Mouse (Mus musculus) right cerebral cortex, postnatal 36 days (tissue): ENCODE measurements around the gene Mycbpap.

Experiments
- DNase-seq, 2 experiments: peaks; one replicate each; pipeline ENCODE4 v3.0.0; 2022; ENCODE audit warnings: low spot score in 2 of 2, mixed read lengths in 1 of 2

The Mycbpap gene

DNA sequence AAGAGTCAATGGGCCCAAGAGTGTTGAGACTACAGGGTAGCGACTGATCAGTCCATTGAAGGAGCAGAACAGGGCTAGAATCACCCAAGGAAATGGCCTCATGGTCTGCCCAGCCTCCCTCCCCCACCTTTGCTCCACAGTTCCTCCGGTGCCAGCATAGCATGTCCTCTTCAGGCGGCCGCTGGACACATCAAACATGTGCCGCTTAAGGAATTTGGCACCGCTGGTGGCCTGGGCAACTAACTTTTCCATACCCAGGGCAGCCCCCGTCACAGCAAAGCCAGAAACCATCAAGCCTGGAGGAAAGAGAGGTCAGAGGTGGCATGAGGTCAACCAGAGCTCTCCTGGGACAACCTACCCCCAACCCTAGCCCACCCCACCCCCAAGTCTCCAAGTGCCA is 39.6 kb downstream of the Mycbpap start:
- DNase-seq = no peak

DNA sequence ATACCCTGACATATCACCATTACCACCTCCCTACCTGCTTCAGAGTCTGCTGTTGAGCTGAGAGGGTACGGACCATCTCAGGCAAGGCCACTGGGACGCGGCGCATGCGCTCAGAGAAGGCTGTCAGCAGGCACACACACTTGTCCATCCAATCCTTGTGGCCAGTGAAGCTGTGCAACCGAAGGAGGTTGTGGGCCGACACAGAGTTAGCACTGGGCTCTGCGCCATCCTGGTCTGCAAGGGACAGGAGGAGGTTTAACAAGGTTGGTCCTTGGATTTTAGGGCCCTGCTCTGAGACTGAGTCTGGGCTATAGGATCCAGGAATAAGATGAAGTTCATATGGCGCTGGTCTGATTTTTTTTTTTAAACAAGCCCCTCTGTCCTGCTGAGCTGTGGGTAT is 41.2 kb downstream of the Mycbpap start:
- DNase-seq = no peak

DNA sequence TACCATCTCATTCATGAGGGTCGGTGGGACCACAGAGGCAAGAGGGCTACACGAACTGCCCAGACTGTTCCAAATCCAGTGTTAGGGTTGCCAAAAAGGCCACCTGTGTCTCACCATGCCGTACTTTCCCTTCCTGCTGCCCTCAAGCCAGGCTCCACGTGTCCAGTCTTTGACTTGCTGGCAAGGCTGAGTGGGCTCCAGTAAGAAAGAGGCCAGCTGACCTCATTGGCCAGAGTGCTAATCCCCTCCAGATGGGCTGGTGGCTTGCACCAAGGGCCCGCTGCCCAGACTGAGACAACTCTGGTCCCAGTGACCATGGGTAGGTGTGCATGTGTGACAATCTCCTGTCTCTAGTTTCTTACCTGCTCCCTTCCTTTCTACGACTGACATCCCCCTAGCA is 43.9 kb downstream of the Mycbpap start:
- DNase-seq = no peak

DNA sequence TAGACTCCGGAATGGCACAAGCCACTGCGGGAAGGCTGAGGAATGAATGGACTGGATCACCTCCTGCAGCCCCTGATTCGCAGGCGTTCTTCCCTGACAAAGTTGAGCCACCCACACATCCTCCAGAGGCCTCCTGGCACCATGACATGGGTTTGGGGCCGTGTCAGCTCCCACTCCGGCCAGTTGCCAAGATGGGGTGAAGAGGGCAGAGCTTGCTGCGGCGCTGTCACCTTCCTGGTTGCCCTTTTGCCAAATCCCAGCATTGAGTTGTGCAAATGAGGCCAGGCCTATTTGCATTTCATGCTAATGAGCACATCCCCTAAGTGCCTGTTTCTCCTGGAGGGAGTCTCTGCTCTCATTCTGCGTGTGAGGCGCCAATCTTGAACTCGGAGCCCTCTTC is 45.8 kb downstream of the Mycbpap start:
- DNase-seq = no peak

DNA sequence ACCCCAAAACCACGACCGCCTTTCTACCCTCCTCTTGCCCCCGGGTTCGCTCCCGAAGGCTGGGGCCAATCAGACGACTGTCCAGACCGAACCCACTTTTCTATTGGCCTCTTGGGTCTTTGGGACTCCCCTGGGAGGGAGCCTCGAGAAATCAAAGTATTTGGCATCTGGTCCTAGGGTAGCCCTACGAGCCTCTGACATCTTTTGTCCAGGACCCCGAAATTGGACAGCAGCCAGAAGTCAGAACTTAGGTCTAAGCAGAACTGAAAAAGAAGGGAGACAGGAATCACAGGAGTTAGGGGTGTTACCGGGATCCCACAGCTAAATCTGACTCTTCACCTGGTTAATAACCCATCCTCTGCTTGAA is 47.0 kb downstream of the Mycbpap start:
- no peak for DNase-seq

DNA sequence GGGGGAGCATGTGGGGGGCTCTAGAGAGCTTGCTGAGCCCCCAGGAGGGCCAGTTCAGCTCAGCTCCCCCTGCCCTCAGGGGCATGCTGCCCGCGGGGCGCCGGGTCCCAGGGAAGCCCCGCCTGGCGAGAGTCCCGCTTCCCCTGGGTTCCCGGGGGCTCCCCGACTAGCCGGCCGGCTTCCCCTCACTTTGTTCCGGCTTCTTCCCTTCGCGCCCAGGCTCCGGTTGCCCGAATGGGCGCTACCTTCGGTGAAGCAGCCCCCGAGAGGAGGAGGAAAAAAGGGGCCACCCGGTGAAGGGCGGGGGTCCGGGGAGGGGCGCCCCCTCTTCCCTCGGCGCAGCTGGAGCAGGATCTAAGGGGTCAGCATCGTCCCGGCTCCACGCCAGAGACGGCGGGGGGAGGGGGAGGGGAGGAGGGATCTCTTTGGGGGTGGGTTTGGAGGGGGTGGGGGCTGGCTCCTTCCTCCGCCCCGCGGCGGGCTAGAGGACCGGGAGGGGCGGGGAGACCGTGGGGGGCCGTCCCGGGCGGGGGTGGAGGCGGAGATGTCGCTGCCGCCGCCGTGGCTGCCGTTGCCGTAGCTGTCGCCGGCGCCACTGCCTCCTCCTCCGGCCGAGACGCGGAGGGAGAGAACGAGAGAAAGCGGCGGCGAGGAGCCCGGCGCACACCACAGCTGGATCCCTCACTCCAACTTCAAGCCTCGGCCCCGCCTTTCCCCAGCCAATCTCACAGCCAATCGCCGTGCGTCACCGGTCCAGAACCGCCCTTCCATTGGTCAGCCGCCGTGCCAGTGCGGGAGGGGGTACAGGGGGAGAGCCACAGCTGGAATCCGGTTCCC is 47.6 kb downstream of the Mycbpap start, which contains the start of gene Cacna1g:
TSS of gene Cacna1g (minus strand) at position 492 of the 837 bp plus-strand sequence.
- peak; percentile 79 to 86 for DNase-seq

DNA sequence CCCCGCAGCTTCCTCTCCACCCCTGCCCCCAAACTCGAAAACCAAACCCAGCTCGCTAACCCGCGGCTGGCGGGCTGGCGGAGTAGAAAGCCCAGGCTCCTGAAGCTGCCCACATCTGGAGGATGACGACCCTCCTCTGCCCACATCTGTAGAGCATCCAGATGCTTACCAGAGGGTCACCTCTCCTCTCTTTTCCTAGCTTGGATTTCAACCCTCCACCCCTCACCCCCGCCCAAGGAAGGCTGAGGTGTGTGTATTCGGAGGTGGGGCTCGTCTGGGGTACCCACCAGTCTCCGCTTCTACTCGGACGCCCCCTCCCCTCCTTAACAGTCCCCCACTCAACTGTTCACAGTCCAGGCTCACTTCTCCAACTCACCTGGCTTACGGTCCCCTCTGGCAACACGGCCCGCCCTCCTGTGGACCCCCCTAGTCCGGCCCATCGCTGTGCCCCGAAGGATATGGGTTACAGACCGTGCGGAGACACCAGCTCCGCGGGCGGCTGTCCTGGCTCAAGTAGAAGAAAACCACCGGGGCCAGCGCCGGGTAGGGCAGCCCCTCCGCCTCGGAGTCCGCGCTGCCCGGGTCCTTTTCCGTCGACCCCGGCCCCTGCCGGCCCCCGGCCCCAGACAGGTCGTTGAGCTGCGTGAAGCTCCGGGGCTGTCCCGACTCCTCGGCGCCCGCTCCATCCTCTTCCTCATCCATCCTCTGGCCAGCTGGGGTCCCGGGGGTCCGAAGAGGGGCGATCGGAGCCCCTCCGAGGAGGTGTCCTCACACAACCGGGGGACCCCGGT is 48.4 kb downstream of the Mycbpap start:
- no peak for DNase-seq

DNA sequence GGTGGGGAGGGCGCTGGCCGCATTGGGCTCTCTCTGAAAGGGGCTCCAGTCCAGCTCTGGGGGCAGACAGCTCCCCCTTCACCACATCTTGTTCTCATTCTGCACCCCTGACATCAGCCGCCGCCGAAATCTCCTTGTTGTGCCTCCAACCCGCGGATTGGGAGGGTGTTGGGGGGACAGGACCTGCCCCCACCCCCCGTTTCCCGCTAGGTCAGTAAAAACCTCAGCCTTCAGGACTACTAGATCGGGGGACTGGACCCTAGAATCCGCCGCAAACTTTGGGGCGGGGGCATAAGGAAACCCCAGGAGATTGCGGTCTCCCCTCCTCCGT is 49.0 kb downstream of the Mycbpap start:
- DNase-seq = no peak

DNA sequence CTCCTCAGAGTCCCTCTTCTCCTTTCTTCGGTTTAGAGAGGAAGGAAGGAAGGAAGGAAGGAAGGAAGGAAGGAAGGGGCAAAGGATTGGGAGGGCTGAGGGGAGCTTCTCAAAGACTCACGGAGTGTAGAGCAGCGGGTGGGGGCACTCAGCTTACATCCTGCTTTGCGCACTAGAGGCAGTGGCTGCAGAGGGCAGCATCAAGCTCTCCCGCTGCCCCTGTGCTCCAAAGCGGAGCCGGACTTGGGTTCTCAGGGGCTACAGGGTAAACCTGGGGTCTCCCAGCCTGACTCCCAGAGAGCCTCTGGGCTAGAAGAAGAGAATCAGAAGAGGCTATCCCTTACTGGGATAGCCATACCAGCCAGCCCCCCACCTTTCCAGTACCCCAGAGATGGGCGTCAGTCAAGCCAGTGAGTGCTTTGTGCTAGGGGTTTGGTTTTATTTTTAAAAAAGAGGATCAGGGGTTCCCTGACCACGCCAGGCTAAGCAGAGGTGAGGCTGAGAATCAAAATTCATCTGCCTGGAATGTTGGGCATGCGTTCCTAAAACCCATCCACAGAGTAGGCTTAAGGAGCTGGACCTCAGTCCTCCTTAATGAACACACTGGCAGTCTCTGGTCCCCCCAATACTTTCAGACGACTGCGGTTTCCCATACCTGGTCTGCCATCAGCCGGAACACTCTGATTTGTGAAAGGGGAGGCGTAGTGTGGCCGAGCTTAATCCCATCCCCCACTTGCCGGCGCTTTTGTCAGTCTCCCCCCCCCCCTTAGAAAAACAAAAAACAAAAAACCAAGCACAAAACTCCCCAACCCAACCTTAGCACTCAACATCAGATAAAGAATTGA is 49.6 kb downstream of the Mycbpap start:
- no peak for DNase-seq

DNA sequence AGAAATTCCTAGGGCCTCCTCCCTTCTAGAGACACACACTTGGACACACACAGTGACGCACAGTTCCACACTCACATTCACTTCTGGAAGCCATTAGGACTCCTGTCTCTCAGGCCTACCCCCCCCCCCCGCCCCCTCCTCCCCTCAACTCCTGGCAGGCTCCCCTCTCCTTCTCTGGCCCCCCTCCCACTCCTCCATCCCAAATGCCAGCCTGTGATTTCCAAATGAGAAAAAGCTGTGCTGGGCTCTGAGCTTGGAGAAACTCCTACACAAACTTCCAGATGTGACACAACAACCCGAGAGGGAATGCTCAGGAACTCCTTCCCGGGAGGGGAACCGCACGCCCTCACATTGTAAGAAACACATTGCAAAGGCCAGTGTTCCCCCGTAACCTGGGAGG is 51.2 kb downstream of the Mycbpap start:
- no peak for DNase-seq

DNA sequence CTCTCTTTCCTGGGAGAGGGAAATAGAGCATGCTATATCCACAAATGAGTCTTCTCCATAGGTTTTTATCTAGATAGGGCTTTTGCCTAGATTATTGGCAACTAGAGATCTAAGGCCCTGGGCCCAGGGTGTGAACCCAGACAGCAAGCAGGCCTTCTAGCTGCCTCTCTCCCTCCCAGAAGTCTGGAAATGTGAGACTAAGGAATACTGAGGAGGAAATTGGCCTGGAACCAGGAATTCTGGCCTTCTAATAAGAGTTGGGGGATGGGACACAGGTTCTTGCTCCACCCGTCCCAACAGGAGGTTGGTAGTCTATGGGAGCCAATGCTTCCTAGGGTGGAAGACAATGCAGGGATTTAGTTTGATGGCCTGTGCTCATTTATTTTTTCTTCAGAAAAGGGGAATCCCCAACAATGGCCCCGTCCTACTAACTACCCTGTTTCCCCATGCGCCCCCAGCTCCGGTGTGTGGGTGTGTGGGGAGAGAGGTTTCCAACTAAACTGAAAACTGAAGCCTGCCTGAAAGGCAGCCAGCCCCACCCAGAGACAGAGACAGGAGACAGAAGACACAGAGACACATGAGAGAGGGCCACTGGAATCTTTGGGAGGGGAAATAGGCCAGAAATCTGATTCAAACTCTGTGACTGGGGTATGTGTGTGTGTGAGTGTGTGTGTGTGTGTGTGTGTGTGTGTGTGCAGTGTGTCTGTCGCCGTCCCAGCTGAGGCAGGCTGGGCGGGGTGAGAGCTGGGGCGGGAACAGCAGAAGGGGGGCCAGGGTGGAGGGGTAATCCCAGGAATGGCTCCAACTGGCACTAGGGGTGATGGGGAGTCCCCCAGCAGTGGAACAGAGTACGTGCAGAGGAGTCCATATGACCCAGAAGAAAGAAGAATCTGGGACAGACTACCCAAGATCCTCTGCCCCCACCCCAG is 52.1 kb downstream of the Mycbpap start:
- DNase-seq = no peak

DNA sequence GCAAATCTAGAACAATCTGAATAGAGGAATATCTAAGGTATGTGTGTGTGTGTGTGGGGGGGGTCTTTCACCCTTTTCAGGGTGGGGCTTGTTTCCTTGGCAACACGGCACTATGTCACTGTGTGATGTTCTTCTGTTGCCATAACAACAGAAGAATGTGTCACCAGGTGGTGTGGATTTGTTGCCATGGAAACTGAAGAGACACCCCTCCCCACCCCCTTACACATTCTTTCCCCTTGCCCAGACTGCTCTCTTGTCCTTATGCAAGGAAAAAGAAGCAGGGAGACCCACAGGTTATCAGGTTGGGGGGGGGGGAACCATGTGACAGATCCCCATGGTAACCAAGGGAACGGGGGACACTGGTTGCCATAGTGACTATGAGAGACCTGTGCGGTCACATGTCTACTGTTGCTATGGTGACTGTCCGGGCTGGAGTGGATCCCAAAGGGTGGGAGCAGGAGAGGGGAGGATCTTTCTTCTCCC is 52.9 kb downstream of the Mycbpap start:
- DNase-seq = peak in 1 of 2 experiments; percentile 64

DNA sequence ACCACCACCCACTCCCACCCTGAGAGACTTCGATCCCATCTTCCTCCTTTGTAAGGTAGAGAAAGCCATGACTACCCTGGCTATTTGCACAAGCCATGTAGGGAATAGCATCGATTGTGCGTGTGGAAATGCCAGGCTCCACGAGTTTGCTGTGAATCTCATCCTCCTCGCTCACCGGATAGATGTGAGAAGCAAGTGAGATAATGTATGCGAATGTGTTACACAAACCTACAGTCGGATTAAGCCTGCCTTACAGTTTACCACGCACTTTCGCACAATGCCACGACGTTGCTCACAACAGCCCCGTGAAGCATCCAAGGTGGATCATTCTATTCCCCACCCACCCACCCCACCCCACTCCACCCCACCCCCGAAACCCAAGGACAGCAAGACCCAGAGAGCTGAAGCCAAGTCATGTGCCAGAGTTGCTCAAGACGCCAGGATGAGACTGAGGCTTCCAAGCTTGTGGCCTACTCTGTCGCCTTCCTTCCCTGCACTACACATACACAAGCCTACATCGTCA is 55.1 kb downstream of the Mycbpap start:
- peak in 1 of 2 experiments; percentile 56 for DNase-seq

DNA sequence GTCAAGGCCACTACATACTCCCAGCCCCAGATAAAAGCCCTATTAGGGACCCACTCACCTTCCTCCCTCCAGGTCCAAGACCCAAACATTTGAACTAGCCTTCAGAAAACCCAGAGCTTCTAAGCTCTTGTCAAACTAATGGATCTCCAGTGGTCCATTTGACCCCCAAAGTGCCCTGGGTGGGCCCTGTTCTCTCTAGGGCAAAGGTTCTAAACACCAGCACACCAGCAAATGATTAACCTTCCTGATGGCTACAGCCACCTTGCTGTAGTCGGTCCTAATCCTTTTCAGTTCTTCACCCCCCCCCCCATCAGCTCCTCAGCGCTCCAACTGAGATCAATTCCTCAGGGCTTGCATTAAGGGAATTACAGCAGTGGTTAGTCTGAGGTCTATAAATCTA is 57.4 kb downstream of the Mycbpap start:
- DNase-seq = no peak

DNA sequence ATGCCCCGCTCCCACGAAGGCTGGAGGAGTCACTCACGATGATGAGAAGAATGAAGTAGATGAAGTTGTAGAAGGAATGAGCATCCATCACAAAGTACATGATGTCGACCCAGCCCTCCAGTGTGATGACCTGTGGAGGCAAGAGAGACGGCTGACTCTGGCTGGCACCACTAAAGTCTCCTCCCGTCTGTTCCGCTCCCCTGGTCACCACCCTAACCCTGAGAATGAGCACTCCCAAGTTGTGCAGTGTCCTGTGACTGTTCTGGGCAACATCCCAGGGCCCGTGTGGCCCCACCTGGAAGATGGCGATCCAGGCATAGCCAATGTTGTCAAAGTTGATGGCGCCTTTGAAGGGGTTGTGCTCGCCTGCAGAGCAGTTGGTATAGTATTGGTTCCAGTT is 59.7 kb downstream of the Mycbpap start:
- no peak for DNase-seq

DNA sequence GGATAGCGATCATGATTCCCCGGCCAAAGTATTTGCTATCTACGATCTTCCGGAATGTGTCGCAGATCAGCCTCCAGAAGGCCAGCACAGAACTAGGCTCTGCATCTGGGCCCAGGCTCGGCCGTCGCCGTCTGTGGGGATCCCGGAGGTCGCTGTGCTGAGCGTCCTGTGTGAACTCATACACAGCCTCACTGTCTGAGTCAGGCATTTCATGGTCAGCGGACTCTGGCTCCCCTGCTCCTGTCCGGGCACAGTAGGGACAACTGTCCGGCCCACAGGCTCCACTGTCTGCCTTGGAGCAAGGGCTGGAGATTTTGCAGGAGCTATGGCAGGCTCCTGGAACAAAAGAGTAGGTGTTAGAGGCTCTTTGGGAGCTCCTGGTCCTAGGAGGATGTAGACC is 64.5 kb downstream of the Mycbpap start:
- no peak for DNase-seq

DNA sequence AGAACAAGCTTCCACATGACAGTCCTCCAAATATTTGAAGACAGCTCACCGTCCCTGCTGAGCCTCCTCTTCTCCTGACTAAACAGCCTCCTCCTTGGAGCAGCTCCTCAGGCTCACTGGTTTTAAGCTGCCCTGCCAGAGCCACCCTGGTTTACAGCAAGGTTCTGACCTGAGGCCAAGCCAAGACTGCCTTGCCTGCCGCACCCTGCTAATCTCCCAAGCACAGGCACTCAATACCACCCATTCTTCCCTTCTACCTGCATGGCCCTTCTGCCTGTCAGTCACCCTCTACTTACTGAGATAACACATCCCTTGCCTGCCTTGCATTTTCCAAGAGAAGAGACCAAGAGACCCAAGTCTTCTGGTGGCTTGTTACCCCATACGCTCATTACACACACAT is 65.2 kb downstream of the Mycbpap start:
- DNase-seq = no peak

DNA sequence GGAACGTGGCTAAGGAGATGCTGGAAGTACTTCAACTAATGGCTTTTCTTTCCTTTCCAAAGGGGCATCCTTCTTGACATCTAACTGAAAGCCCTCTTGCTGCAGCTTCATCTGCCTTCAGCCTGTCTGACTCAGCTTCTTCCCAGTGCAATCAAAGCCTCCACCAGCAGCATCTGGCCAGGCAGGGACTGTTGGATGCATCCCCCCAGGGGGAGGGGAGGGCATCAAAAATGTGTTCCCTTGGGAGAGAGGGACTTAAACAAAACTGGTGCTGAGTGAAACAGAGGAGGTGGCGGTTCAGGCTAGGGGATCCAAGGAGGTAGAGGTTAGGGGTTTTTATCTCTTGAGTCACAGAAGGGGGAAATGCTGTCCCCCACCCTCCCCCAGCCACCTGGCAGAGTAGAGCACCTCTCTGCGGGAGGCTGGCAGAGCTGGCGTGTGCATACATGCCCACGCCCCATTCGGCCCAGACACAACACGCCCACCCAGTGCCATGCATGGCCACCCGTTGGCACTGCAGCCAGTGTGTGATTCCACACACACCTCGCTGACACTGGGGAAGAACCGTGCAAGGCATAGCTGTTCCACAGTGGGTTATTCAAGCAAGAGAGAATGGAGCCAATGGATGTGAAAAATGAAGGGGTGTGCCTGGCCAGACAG is 66.3 kb downstream of the Mycbpap start:
- no peak for DNase-seq

DNA sequence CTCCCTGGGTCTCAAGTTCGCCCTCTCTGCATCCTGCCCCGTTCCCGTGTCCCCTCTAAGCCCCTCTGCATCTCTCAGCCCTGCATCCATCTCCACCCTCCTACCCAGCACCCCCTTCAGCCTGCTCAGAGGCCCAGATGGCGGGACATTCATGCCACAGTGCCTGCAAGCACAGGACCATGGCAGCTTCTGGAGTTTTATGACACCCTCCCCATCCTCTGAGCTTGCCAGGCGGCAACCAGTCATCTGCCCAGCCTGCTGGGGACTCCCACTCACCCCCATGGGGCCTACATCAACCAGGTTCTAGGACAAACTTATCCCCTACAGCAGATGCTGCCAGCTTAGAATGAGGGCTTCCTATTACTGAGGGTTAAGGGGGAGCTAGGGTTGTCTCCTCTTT is 66.8 kb downstream of the Mycbpap start:
- peak in 1 of 2 experiments; percentile 66 for DNase-seq
